Mouse (Mus musculus) midbrain, embryonic 16.5 days (tissue): ENCODE data around the gene Jmjd6. TPM values are rescaled to one million over a fixed set of nuclear protein-coding genes. Genes with fewer than 3 reads are reported as not detected.
"Not testable (repeated sequence)": the region's sequence is repeated elsewhere in the genome, so short reads cannot be mapped to it uniquely, and the experiment has no call there.

ENCODE experiments used
- ATAC-seq: fragments of 200-750 bp; cut with Nextera tagmentation; 2 replicates; pipeline ENCODE4 v1.8.0; 2017; ENCODE audit warnings: moderate TSS enrichment
- H3K27ac ChIP-seq: fragments of 300-500 bp; sonication (generic); 2 replicates; pipeline ENCODE4 v1.5.1; 2014; ENCODE audit warnings: mild to moderate bottlenecking, low read length, mixed read lengths
- H3K27me3 ChIP-seq: fragments of 300-500 bp; sonication (generic); 2 replicates; pipeline ENCODE4 v1.6.1; 2014; ENCODE audit warnings: low read depth, low read length, mixed read lengths; ENCODE audit not compliant: control insufficient read depth, insufficient read depth
- H3K36me3 ChIP-seq: fragments of 300-500 bp; sonication (generic); 2 replicates; pipeline ENCODE4 v1.6.1; 2014; ENCODE audit warnings: mild to moderate bottlenecking, low read length, moderate library complexity, mixed read lengths; ENCODE audit not compliant: control insufficient read depth, insufficient read depth
- H3K4me1 ChIP-seq: fragments of 300-500 bp; sonication (generic); 2 replicates; pipeline ENCODE4 v1.6.1; 2014; ENCODE audit warnings: mild to moderate bottlenecking, low read length, mixed read lengths; ENCODE audit not compliant: control insufficient read depth, insufficient read depth
- H3K4me2 ChIP-seq: fragments of 300-500 bp; sonication (generic); 2 replicates; pipeline ENCODE4 v1.6.1; 2014; ENCODE audit warnings: mild to moderate bottlenecking, low read length, mixed read lengths
- H3K4me3 ChIP-seq: fragments of 300-500 bp; sonication (generic); 2 replicates; pipeline ENCODE4 v1.5.1; 2014; ENCODE audit warnings: low read depth, mild to moderate bottlenecking, low read length, moderate library complexity, mixed read lengths
- H3K9ac ChIP-seq: fragments of 300-500 bp; sonication (generic); 2 replicates; pipeline ENCODE4 v1.6.1; 2014; ENCODE audit warnings: low read depth, low read length, mixed read lengths
- H3K9me3 ChIP-seq: fragments of 300-500 bp; sonication (generic); replicated peaks from 2 replicates; pipeline ENCODE4 v1.6.1; 2014; ENCODE audit warnings: mild to moderate bottlenecking, low read length, mixed read lengths; ENCODE audit not compliant: control insufficient read depth, poor library complexity, severe bottlenecking
- WGBS: fragments of 180-500 bp; shearing (Covaris S2); extraction: QIAGEN DNeasy Blood & Tissue Kit; methylation state at CpG from one replicate; pipeline ENCODE4 v1.1.7; 2014; 5-methylcytosine and 5-hydroxymethylcytosine counted together
- polyA plus RNA-seq: library from polyadenylated mRNA; unstranded; fragments of >200 nt; fragmentation: Nextera tagmentation; extraction: Ambion mirVana; gene quantifications from 2 replicates; pipeline ENCODE4 v1.2.1, GENCODE M21; 2015

Jmjd6 gene
- polyA plus RNA-seq, 1 experiment from 2014 or later, result 66.3 TPM

DNA sequence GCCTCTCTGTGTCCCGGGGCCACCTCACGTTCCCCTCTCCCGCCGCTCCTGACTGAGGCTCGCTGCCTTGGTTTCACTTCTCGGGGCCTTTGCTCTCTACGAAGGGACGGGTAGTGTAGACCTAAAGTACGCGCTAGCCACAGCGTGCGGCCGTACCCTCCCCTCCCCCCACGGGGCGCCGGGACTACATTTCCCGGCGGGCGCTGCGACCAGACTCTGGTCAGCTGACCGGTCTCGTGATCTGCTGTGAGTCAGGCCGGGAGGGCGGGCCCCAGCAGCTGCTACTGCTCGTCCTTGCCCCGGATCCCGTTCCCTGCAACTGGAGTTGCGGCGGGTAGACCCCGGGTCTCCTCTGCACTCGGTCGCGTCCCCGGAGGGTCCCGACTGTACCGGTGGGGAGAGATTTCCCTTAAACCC is 10.3 kb upstream of the Jmjd6 start:
- Histone ChIP-seq H3K27ac (peak overlapping the region; percentile 99), H3K4me1 (peaks cover 35% of the 10 kb centered on the region), H3K4me3 (peak overlapping the region; percentile 93), H3K36me3 (peaks cover 4% of the 10 kb centered on the region; the same call in 1 of the 2 replicates), H3K27me3 (no peaks in the 10 kb centered on the region), H3K9me3 (no peaks in the 10 kb centered on the region), H3K9ac (peak overlapping the region; percentile 97), H3K4me2 (peak overlapping the region; percentile 79)
- WGBS, result under 1% methylated on average over 36 of the region's 36 CpGs
- ATAC-seq, result peak; percentile 93

DNA sequence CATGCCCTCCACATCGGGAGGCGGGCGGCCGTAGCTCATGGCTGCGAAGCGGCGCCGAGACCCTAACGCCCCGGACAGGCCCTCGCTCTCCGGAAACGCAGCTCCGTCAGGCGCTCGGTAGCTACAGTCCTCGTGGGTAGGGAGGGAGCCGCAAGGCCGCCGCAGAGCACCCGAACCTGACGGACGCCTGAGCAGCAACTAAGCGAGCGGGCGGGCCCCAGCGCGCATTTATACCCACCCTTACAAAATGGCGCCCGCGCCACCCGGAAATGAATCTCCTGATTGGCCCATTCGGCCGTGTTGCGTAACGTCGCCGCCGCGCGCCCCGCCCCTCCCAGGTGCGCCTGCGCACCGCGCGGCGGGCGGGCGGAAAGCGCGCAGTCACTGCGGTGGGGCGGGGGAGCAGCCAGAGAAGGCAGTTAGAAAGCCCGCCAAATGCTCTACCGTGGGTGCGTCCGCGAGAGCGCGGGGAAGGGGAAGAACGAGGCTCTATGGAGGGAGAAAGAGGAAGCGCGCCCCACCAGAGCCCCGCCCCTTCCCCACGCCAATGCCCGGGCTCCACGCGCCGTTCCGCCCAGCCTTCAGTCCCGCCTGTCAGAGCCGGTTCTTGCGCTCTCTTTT is 9.8 kb upstream of the Jmjd6 start, which contains the start of gene Srsf2:
Gene Srsf2 (minus strand): TSS at position 204 of the 621 bp plus-strand sequence.
- H3K9me3 ChIP-seq, result no peaks in the 10 kb centered on the region
- peaks cover 35% of the 10 kb centered on the region for H3K4me1 ChIP-seq
- peak within 1 kb of the TSS; percentile 93 for H3K4me3 ChIP-seq
- peak within 1 kb of the TSS; percentile 99 for H3K27ac ChIP-seq
- ATAC-seq, result peak; percentile 88
- H3K36me3 ChIP-seq, result peaks cover 2% of the 10 kb centered on the region; the same call in 1 of the 2 replicates
- peak within 1 kb of the TSS; percentile 97 for H3K9ac ChIP-seq
- WGBS, result under 1% methylated on average over 69 of the region's 74 CpGs
- peak within 1 kb of the TSS; percentile 79 for H3K4me2 ChIP-seq
- H3K27me3 ChIP-seq, result no peaks in the 10 kb centered on the region

DNA sequence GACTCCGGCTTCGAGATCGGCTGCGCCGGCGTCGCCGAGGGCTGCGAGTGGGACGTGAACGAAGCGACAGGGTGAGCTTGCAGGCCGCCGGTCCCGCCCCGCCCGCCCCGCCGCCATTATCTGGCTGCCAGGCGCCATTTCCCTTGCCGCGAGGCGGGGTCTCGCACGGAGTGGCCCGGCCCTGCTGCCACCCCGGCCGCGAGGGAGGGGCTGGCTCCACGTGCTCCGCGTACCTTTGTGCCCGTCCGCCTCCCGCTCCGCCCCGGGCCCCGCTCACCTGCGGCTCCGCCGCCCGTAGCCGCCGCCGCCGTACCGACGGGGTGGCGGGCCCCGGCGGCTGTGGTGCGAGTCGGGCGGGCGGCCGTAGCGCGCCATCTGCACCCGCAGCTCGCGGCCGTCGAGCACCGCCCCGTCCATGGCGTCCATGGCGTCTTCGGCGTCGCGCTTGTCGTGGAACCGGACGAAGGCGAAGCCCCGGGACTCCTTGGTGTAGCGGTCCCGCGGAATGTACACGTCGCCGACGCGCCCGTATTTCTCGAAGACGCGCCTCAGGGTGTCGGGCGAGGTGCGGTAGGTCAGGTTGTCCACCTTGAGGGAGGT is 9.1 kb upstream of the Jmjd6 start, which contains the start of gene Mfsd11:
Gene Mfsd11 (plus strand): TSS at position 150 of the 600 bp plus-strand sequence.
- no peaks in the 10 kb centered on the region for H3K27me3 ChIP-seq
- no peaks in the 10 kb centered on the region for H3K9me3 ChIP-seq
- H3K4me2 ChIP-seq, result peak within 1 kb of the TSS; percentile 79
- peak; percentile 44 for ATAC-seq
- under 1% methylated on average over 66 of the region's 91 CpGs for WGBS
- H3K27ac ChIP-seq, result peak within 1 kb of the TSS; percentile 99
- peaks cover 35% of the 10 kb centered on the region for H3K4me1 ChIP-seq
- H3K4me3 ChIP-seq, result peak within 1 kb of the TSS; percentile 93
- peak within 1 kb of the TSS; percentile 97 for H3K9ac ChIP-seq
- peaks cover 1% of the 10 kb centered on the region; the same call in 1 of the 2 replicates for H3K36me3 ChIP-seq

DNA sequence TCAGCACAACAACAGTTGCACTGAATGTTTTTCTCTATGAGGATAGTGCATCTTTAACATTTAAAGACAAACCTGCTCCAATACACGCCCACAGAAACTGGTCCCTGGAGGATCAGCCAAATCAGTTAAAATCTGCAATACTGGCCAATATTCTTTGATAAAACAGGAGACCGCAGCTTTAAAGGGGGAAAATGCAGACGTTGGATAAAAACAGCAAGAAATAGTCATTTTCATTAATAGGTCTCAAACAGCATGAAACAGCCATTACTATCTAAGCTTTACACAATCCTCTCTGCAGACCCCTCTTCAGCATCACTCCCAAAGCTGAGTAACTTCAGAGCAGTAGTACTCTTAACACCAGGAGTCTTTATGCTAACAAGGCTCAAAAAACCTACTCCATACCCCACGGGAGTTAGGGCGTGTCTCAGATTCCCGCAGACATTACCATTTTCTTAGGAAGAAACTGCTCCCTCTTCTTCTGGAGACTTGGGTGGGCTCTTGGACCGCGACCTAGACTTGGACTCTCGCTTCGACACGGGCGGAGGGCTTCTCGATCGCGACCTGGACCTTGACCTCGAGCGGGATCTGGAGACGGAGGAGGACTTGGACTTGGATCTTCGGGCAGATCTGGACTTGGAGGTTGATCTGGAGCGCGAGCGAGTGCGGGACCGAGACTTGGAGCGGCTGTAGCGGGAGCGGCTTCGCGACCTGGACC is 8.5 kb upstream of the Jmjd6 start:
- ATAC-seq, result no peak
- Histone ChIP-seq H3K4me1 (peaks cover 35% of the 10 kb centered on the region), H3K36me3 (0 out of 2 replicates have a peak, but pooled peaks cover 3% of the 10 kb centered on the region), H3K9me3 (no peaks in the 10 kb centered on the region), H3K27ac (peak overlapping the region; percentile 99), H3K4me2 (peak overlapping the region; percentile 74), H3K4me3 (peak overlapping the region; percentile 93), H3K9ac (peak overlapping the region; percentile 97), H3K27me3 (no peaks in the 10 kb centered on the region)
- WGBS, result under 1% methylated on average over 29 of the region's 29 CpGs

GRCm38 (mm10) chr11:116850833-116851477 is 7.7 kb upstream of the Jmjd6 start:
- H3K4me1 ChIP-seq, result peaks cover 32% of the 10 kb centered on the region
- 27% methylated on average over 6 of the region's 6 CpGs for WGBS
- no peaks in the 10 kb centered on the region for H3K27me3 ChIP-seq
- H3K9me3 ChIP-seq, result no peaks in the 10 kb centered on the region
- peak overlapping the region; percentile 74 for H3K4me2 ChIP-seq
- no peak for ATAC-seq
- 0 out of 2 replicates have a peak, but pooled peaks cover 3% of the 10 kb centered on the region for H3K36me3 ChIP-seq
- H3K27ac ChIP-seq, result no peak overlapping the region
- peak overlapping the region; percentile 93 for H3K4me3 ChIP-seq
- 0 out of 2 replicates have a peak overlapping the region, but pooled peaks have one; percentile 3 for H3K9ac ChIP-seq

- no peak overlapping the region for H3K27ac ChIP-seq
- 59% methylated on average over 4 of the region's 4 CpGs for WGBS
- 0 out of 2 replicates have a peak, but pooled peaks cover 3% of the 10 kb centered on the region for H3K36me3 ChIP-seq
- H3K4me2 ChIP-seq, result 0 out of 2 replicates have a peak overlapping the region, but pooled peaks have one; percentile 26
- H3K9me3 ChIP-seq, result no peaks in the 10 kb centered on the region
- no peak overlapping the region for H3K4me3 ChIP-seq
- no peaks in the 10 kb centered on the region for H3K27me3 ChIP-seq
- no peak overlapping the region for H3K9ac ChIP-seq
- H3K4me1 ChIP-seq, result peaks cover 26% of the 10 kb centered on the region
- no peak for ATAC-seq
These were observed 6.8 kb upstream of the Jmjd6 start for GRCm38 (mm10) chr11:116850085-116850484.

DNA sequence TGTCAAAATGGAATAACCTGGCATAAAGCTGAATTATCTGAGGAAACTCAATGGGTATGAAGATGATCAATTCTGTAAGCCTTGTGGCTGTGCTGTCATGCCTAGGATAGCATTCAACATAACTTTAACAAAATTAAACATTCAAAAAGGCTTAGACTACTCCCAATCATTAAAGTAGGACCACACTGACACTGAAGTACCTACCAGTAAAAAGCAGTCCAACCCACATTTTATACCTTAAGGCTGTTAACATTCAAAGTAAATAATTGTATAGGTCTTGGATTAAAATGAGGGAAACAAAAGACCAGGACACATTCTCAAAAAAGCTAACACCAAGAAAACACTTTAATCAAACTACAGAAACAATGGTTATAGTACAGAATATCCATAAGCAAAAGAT is 6.3 kb upstream of the Jmjd6 start:
- H3K36me3 ChIP-seq, result 0 out of 2 replicates have a peak, but pooled peaks cover 3% of the 10 kb centered on the region
- H3K4me2 ChIP-seq, result no peak overlapping the region
- no peak overlapping the region for H3K27ac ChIP-seq
- H3K27me3 ChIP-seq, result no peaks in the 10 kb centered on the region
- no peak overlapping the region for H3K4me3 ChIP-seq
- no peaks in the 10 kb centered on the region for H3K9me3 ChIP-seq
- no peak for ATAC-seq
- peaks cover 23% of the 10 kb centered on the region for H3K4me1 ChIP-seq
- no peak overlapping the region for H3K9ac ChIP-seq

- H3K9me3 ChIP-seq, H3K27me3 ChIP-seq, H3K27ac ChIP-seq, H3K4me3 ChIP-seq, H3K36me3 ChIP-seq, H3K9ac ChIP-seq, ATAC-seq, H3K4me2 ChIP-seq: not testable (repeated sequence)
- H3K4me1 ChIP-seq, result peaks cover 24% of the 10 kb centered on the region
- 76% methylated on average over 2 of the region's 2 CpGs for WGBS
These were observed 5.6 kb upstream of the Jmjd6 start for GRCm38 (mm10) chr11:116848877-116849178.
